Mouse (Mus musculus) lung, postnatal 0 days (tissue): ENCODE measurements at regions not wholly inside any gene's neighbourhood (a gene's known extent, or its start where the extent isn't known, plus 50 kb on each side); places are given as distances from the start of the nearest gene placed in this dataset.

Experiments
- CTCF ChIP-seq: IDR thresholded peaks from 2 replicates; pipeline ENCODE4 v1.5.1; 2016; ENCODE audit warnings: antibody characterized with exemption, mild to moderate bottlenecking
- EP300 ChIP-seq: IDR thresholded peaks from 2 replicates; pipeline ENCODE4 v1.6.1; 2016; ENCODE audit warnings: antibody characterized with exemption, mild to moderate bottlenecking, control low read depth

GRCm38 (mm10) chr8:9042835-9043792 is 352.8 kb upstream of the Arglu1 start:
- TF ChIP-seq CTCF (no peak), EP300 (no peak)
